Mouse (Mus musculus) small intestine, adult 2 months (tissue): ENCODE measurements around the gene Pa2g4.

Experiments used
- CTCF ChIP-seq: fragments of 200-500 bp; IDR thresholded peaks from 2 replicates; pipeline ENCODE4 v1.5.1; 2012; ENCODE audit warnings: low read depth, mild to moderate bottlenecking, control low read depth, inconsistent platforms, low read length, moderate library complexity, mixed read lengths; ENCODE audit not compliant: insufficient replicate concordance, insufficient read length; ENCODE audit errors: extremely low read depth
- POLR2A ChIP-seq: fragments of 200-500 bp; IDR thresholded peaks from 2 replicates; pipeline ENCODE4 v1.6.1; 2012; ENCODE audit warnings: low read depth, mild to moderate bottlenecking, control low read depth, inconsistent platforms, low read length, moderate library complexity

DNA sequence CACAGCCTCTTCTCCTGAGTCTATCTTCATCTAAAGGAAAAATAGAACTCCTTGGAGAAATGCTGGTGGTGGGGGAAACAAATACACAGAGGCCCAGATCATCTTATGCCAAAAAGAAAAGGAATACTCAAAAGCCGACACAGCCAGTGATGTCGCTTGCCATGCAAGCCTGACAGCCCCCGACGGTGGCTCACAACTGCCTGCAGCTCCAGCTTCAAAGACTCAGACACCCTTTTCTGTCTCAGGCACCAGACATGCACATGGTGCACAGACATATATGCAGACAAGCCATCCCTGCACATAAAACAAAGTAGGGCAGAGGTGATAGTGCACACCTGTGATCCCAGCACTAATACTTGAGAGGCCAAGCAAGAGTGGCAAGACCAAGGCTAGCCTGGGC, 13.9 kb upstream of the Pa2g4 start:
- TF ChIP-seq POLR2A (no peak), CTCF (no peak)
